Mouse (Mus musculus) stomach, embryonic 14.5 days (tissue): Measurements from ENCODE around the gene Cyp4a29. TPM values are rescaled to one million over a fixed set of nuclear protein-coding genes. Genes with fewer than 3 reads are reported as not detected.
A peak's percentile ranks its signal among the peaks of the same experiment; 100 is the strongest.
"Not testable (repeated sequence)": the region's sequence is repeated elsewhere in the genome, so short reads cannot be mapped to it uniquely, and the experiment has no call there.

Source experiments
- ATAC-seq: fragments of 200-750 bp; cut with Nextera tagmentation; 2 replicates; pipeline ENCODE4 v1.8.0; 2017; ENCODE audit warnings: low read depth, moderate TSS enrichment; ENCODE audit not compliant: insufficient number of reproducible peaks, insufficient read depth, low FRiP score
- H3K27ac ChIP-seq: fragments of 300-500 bp; sonication (generic); 2 replicates; pipeline ENCODE4 v1.5.1; 2014; ENCODE audit warnings: mild to moderate bottlenecking, low read length, moderate library complexity, mixed read lengths
- H3K27me3 ChIP-seq: fragments of 300-500 bp; sonication (generic); 2 replicates; pipeline ENCODE4 v1.6.1; 2014; ENCODE audit warnings: low read length, control low read depth, mixed read lengths; ENCODE audit not compliant: control insufficient read depth, insufficient read depth
- H3K36me3 ChIP-seq: fragments of 300-500 bp; sonication (generic); 2 replicates; pipeline ENCODE4 v1.6.1; 2014; ENCODE audit warnings: mild to moderate bottlenecking, control low read depth, low read length, moderate library complexity, mixed read lengths; ENCODE audit not compliant: control insufficient read depth, insufficient read depth
- H3K4me1 ChIP-seq: fragments of 300-500 bp; sonication (generic); 2 replicates; pipeline ENCODE4 v1.6.1; 2014; ENCODE audit warnings: low read length, control low read depth, mixed read lengths; ENCODE audit not compliant: control insufficient read depth, insufficient read depth
- H3K4me2 ChIP-seq: fragments of 300-500 bp; sonication (generic); replicated peaks from 2 replicates; pipeline ENCODE4 v1.6.1; 2014; ENCODE audit warnings: low read depth, low read length, control low read depth
- H3K4me3 ChIP-seq: fragments of 300-500 bp; sonication (generic); 2 replicates; pipeline ENCODE4 v1.5.1; 2014; ENCODE audit warnings: low read depth, low read length, control low read depth
- H3K9ac ChIP-seq: fragments of 300-500 bp; sonication (generic); replicated peaks from 2 replicates; pipeline ENCODE4 v1.6.1; 2014; ENCODE audit warnings: low read depth, mild to moderate bottlenecking, control low read depth, low read length, moderate library complexity, mixed read lengths
- H3K9me3 ChIP-seq: fragments of 300-500 bp; sonication (generic); 2 replicates; pipeline ENCODE4 v1.6.1; 2016; ENCODE audit warnings: low read depth, low read length, control low read depth; ENCODE audit not compliant: control insufficient read depth
- WGBS: fragments of 180-500 bp; shearing (Covaris S2); extraction: QIAGEN DNeasy Blood & Tissue Kit; methylation state at CpG from one replicate; pipeline ENCODE4 v1.1.7; 2014; 5-methylcytosine and 5-hydroxymethylcytosine counted together
- polyA plus RNA-seq: library from polyadenylated mRNA; unstranded; fragments of >200 nt; fragmentation: Nextera tagmentation; extraction: Ambion mirVana; gene quantifications from 2 replicates; pipeline ENCODE4 v1.2.1, GENCODE M21; 2014

The Cyp4a29 gene
- polyA plus RNA-seq = not detected in 2 replicates

DNA sequence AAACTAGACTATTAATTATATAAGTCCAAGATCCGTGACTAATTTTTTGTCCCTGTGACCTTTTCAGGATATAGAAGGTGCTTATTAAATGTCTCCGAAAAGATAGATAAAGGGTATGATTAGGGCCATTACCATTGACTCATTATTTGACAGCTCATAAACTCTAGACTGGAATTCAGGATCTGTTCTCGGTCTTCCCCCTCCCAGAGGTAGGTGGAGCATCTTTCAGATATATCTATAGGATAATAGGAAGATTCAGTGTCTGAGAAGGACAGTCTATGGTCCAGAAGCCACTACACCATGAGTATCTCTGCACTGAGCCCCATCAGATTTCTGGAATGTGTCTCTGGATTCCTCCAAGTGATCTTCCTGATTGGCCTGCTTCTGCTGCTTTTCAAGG lies at the start of gene Cyp4a29:
Gene Cyp4a29 (plus strand): TSS at position 301 of the 400 bp plus-strand sequence.
- no peaks in the 10 kb centered on the region for H3K36me3 ChIP-seq
- no peaks in the 10 kb centered on the region for H3K27me3 ChIP-seq
- H3K4me2 ChIP-seq = no peak within 1 kb of the TSS
- ATAC-seq = no peak
- H3K27ac ChIP-seq = no peak within 1 kb of the TSS
- 82% methylated on average over 3 of the region's 3 CpGs for WGBS
- H3K9ac ChIP-seq = no peak within 1 kb of the TSS
- H3K4me1 ChIP-seq = no peaks in the 10 kb centered on the region
- H3K9me3 ChIP-seq = no peaks in the 10 kb centered on the region
- no peak within 1 kb of the TSS for H3K4me3 ChIP-seq

DNA sequence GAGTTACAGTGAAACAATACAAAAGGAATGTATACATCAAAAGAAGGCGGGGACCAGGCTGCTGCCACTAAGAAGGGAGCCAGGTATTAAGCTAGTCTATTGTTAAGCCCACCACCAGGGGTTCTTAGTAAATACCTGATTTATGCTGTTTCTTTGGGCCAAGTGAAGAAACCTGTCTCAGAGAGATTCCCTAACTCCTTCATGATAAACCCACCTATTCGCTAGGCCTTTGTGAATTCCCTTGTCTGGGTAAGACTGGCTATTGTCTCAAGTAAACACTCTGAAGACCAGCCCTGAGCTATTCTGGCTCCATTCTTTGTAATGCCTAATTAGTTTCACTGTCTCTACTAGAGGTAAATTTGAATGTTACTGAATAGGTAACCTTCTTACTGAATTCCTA lies 9.0 kb upstream of the Cyp4a29 start:
- not testable (repeated sequence) for ATAC-seq, H3K4me3 ChIP-seq

DNA sequence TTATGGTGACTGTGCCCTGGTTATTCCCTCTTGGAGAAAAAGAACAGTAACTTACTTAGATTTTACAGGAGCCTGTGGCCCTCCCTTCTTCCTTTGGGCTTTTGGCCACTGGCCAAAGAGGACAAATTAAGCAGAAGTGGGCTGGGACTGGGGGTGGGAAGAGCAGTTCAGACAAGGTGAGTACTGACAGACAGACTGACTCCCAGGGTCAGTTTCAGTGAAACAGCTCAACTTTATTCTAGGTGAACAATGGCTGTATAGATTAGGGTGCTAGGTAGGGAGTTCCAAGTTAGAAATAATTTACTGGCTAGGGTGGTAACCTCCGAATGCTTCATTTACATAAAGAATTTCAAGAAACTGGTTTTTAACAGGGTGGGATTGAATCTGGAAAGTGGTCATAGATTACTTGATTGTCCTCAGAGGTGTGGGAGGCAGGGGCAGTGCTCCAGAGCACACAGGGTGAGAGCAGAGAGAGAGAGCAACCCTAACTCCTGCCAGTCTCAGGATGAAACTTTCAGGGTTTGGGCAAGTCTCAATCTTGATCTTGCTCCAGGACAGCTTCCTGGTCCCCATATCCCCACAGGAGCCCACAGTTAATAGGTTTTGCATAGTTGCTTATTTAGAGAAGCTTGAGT lies 5.3 kb upstream of the Cyp4a29 start:
- ATAC-seq = no peak
- Histone ChIP-seq H3K36me3 (no peaks in the 10 kb centered on the region), H3K4me2 (no peak overlapping the region), H3K4me1 (no peaks in the 10 kb centered on the region), H3K9me3 (no peaks in the 10 kb centered on the region), H3K9ac (no peak overlapping the region), H3K4me3 (no peak overlapping the region), H3K27me3 (no peaks in the 10 kb centered on the region), H3K27ac (no peak overlapping the region)
- WGBS = 65% methylated on average over 1 of the region's 1 CpGs

More for the DNA sequence above, 9.0 kb upstream of the Cyp4a29 start:
- 77% methylated on average over 2 of the region's 2 CpGs for WGBS
- H3K36me3 ChIP-seq, H3K4me2 ChIP-seq, H3K9me3 ChIP-seq, H3K27me3 ChIP-seq, H3K9ac ChIP-seq, H3K27ac ChIP-seq, H3K4me1 ChIP-seq: not testable (repeated sequence)

DNA sequence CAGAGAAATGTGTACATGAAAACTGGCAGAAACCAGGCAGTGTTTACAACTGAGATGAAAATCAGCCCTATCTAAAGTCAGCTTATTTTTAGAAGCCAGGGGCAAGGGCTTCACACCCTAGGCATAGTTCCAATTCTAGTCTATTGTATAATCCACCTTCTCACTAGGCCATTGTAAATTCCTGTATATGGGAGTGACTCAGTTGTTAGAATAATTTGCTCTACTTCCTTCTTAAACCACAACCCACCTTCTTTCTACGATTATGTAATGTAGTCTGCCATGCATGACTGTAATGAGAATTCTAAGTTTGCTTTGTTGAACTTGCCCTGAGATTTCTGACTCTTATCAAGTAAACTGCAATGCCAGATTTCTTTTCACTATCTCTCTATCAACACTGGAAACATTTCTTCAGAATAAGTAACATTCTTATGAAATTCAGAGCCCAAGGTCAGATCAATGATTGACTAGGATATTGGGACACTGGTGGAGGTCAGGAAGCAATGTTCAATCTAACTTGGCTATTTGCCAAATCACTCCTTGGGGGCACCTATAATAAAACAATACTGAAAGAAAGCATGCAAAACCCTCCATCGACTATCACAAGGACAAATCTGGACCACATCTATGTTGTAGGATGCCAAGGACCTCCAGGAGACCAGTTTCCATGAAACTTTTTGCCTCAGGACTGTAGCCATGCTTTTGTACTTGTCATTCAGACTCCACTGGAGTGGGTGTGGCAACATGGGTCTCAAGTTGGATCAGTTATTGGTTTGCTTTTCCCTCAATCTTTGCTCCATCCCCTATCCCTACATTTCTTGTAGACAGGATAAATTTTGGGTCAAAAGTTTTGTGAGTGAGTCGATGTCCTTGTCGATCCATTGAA lies 23.0 kb downstream of the Cyp4a29 start:
- H3K27me3 ChIP-seq, H3K9me3 ChIP-seq, H3K27ac ChIP-seq, H3K36me3 ChIP-seq, H3K4me2 ChIP-seq, ATAC-seq, H3K4me3 ChIP-seq, H3K9ac ChIP-seq, H3K4me1 ChIP-seq: not testable (repeated sequence)
- WGBS = 85% methylated on average over 3 of the region's 4 CpGs

DNA sequence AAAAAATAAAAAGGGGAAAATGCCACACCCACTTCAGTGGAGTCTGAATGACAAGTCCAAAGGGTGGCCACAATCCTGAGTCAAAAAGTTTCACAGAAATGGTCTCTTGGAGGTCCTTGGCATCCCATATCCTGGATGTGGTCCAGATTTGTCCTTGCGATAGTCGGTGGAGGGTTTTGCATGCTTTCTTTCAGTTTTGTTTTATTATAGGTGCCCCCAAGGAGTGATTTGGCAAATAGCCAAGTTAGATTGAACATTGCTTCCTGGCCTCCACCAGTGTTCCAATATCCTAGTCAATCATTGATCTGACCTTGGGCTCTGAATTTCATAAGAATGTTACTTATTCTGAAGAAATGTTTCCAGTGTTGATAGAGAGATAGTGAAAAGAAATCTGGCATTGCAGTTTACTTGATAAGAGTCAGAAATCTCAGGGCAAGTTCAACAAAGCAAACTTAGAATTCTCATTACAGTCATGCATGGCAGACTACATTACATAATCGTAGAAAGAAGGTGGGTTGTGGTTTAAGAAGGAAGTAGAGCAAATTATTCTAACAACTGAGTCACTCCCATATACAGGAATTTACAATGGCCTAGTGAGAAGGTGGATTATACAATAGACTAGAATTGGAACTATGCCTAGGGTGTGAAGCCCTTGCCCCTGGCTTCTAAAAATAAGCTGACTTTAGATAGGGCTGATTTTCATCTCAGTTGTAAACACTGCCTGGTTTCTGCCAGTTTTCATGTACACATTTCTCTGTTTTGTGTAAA lies 36.5 kb downstream of the Cyp4a29 start:
- H3K4me3 ChIP-seq, H3K9me3 ChIP-seq, H3K4me1 ChIP-seq, H3K9ac ChIP-seq, H3K4me2 ChIP-seq, H3K36me3 ChIP-seq, H3K27me3 ChIP-seq, H3K27ac ChIP-seq, ATAC-seq: not testable (repeated sequence)
- 86% methylated on average over 2 of the region's 3 CpGs for WGBS

DNA sequence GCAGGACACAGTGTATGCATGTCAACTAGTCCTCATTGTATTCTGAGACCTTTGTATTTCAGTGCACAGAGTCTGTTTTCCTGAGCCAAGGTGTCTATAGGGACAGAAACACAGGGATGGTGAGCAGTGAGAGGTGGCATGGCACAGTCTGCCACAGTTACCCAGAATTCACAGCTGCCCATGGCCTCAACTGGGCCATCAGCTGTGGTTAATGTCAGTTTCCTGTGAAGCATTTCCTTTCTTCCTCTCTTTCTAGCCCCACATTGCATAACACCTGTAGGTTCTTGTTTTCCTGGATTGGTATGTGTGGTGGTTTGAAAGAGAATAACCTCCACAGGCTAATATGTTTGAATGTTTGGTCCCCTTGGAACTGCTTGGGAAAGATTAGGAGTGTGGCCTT lies 38.5 kb downstream of the Cyp4a29 start:
- H3K9me3 ChIP-seq = no peaks in the 10 kb centered on the region

DNA sequence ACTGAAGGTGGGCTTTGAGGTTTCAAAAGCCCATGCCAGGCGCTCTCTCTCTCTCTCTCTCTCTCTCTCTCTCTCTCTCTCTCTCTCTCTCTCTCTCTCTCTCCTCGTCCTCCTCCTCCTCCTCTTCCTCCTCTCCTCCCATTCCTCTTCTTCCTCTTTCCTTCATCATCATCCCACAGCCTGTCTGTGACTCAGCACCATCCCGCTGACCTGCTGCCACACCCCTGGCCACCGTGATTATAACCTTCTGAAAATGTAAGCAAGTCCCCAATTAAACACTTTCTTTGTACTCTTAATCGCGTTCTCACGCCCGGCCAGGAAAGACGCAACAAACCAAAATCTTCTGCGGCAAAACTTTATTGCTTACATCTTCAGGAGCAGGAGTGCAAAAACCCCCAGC lies 38.9 kb downstream of the Cyp4a29 start:
- ATAC-seq, H3K9me3 ChIP-seq, H3K36me3 ChIP-seq, H3K27me3 ChIP-seq, H3K9ac ChIP-seq, H3K4me1 ChIP-seq, H3K27ac ChIP-seq: not testable (repeated sequence)
- 13% methylated on average over 10 of the region's 10 CpGs for WGBS
- Histone ChIP-seq H3K4me2 (peak overlapping the region; percentile 35), H3K4me3 (peak overlapping the region; percentile 19; the same call in 1 of the 2 replicates)

More for the DNA sequence above, 38.5 kb downstream of the Cyp4a29 start:
- H3K4me2 ChIP-seq = peak overlapping the region; percentile 35
- H3K4me3 ChIP-seq = no peak overlapping the region
- H3K4me1 ChIP-seq = no peaks in the 10 kb centered on the region
- no peak overlapping the region for H3K27ac ChIP-seq
- no peak overlapping the region for H3K9ac ChIP-seq
- ATAC-seq = no peak
- no peaks in the 10 kb centered on the region for H3K36me3 ChIP-seq
- no peaks in the 10 kb centered on the region for H3K27me3 ChIP-seq

DNA sequence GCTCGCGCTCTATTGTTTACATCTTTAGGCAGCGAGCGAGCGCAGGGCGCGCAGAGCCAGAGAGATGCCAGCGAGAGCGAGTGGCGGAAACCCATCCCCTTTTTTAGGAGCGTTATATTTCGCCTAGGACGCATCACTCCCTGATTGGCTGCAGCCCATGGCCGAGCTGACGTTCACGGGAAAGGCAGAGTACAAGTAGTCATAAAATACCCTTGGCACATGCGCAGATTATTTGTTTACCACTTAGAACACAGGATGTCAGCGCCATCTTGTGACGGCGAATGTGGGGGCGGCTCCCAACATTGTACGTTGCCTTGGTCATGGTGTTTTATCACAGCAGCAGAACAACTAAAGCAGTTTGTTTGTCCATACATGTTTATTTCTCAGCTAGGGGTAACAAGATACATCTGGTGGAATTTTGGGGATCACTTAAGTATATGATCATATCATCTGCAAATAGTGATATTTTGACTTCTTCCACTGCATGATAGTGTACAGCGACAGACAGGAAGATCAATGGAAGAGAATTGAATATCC lies 39.4 kb downstream of the Cyp4a29 start:
- 12% methylated on average over 19 of the region's 23 CpGs for whole genome bisulfite sequencing
- not testable (repeated sequence) for ATAC-seq, H3K36me3 ChIP-seq

More for the DNA sequence above, 39.4 kb downstream of the Cyp4a29 start:
- not testable (repeated sequence) for H3K27ac ChIP-seq, H3K4me1 ChIP-seq, H3K9ac ChIP-seq, H3K27me3 ChIP-seq, H3K9me3 ChIP-seq
- Histone ChIP-seq H3K4me3 (peak overlapping the region; percentile 19; the same call in 1 of the 2 replicates), H3K4me2 (peak overlapping the region; percentile 35)
